Mouse (Mus musculus) limb, embryonic 13.5 days (tissue): ENCODE results near the gene Emc1. TPM values are rescaled to one million over a fixed set of nuclear protein-coding genes. Genes with fewer than 3 reads are reported as not detected.

ENCODE experiments used
- ATAC-seq: fragments of 200-750 bp; cut with Nextera tagmentation; 2 replicates; pipeline ENCODE4 v1.8.0; 2017; ENCODE audit warnings: low read depth, moderate number of reproducible peaks, moderate TSS enrichment; ENCODE audit not compliant: low FRiP score
- H3K27ac ChIP-seq: fragments of 300-500 bp; sonication (generic); 2 replicates; pipeline ENCODE4 v1.5.1; 2015; ENCODE audit warnings: inconsistent platforms, mild to moderate bottlenecking, moderate library complexity
- H3K27me3 ChIP-seq: fragments of 300-500 bp; sonication (generic); 2 replicates; pipeline ENCODE4 v1.6.1; 2015; ENCODE audit warnings: mild to moderate bottlenecking, inconsistent platforms
- H3K36me3 ChIP-seq: fragments of 300-500 bp; sonication (generic); 2 replicates; pipeline ENCODE4 v1.6.1; 2015; ENCODE audit warnings: inconsistent platforms, mild to moderate bottlenecking, moderate library complexity
- H3K4me1 ChIP-seq: fragments of 300-500 bp; sonication (generic); 2 replicates; pipeline ENCODE4 v1.6.1; 2015; ENCODE audit warnings: inconsistent platforms
- H3K4me2 ChIP-seq: fragments of 300-500 bp; sonication (generic); replicated peaks from 2 replicates; pipeline ENCODE4 v1.6.1; 2015; ENCODE audit warnings: inconsistent platforms, mild to moderate bottlenecking, moderate library complexity
- H3K4me3 ChIP-seq: fragments of 300-500 bp; sonication (generic); 2 replicates; pipeline ENCODE4 v1.5.1; 2015; ENCODE audit warnings: moderate library complexity, mild to moderate bottlenecking, inconsistent platforms
- H3K9ac ChIP-seq: fragments of 300-500 bp; sonication (generic); 2 replicates; pipeline ENCODE4 v1.6.1; 2015; ENCODE audit warnings: mild to moderate bottlenecking, inconsistent platforms
- H3K9me3 ChIP-seq: fragments of 300-500 bp; sonication (generic); 2 replicates; pipeline ENCODE4 v1.6.1; 2016; ENCODE audit warnings: inconsistent platforms
- WGBS: fragments of 180-500 bp; shearing (Covaris S2); methylation state at CpG from one replicate; pipeline ENCODE4 v1.1.7; 2015; 5-methylcytosine and 5-hydroxymethylcytosine counted together
- polyA plus RNA-seq: library from polyadenylated mRNA; unstranded; fragments of >200 nt; fragmentation: Nextera tagmentation; extraction: Ambion mirVana; gene quantifications from 2 replicates; pipeline ENCODE4 v1.2.1, GENCODE M21; 2015

Emc1 gene
- 22.8 and 28.0 TPM in 2 replicates for polyA plus RNA-seq

- WGBS = under 1% methylated on average over 64 of the region's 64 CpGs
- Histone ChIP-seq H3K4me3 (peak within 1 kb of the TSS; percentile 87), H3K27ac (peak within 1 kb of the TSS; percentile 93), H3K4me1 (peaks cover 21% of the 10 kb centered on the region), H3K4me2 (peak within 1 kb of the TSS; percentile 97), H3K27me3 (no peaks in the 10 kb centered on the region), H3K9ac (peak within 1 kb of the TSS; percentile 93), H3K36me3 (peaks cover 58% of the 10 kb centered on the region), H3K9me3 (no peaks in the 10 kb centered on the region)
- peak; percentile 96 for ATAC-seq
Measured at GRCm38 (mm10) chr4:139351931-139352711, at the start of gene Emc1, which contains the start of the genes Mrto4 and Ubr4. TSS of gene Emc1 (plus strand) at chr4:139352587. TSS of gene Mrto4 (minus strand) at chr4:139352576. TSS of gene Ubr4 (plus strand) at chr4:139352609.

GRCm38 (mm10) chr4:139305521-139305920, 46.9 kb upstream of the Emc1 start:
- H3K27ac ChIP-seq = no peak overlapping the region
- H3K9ac ChIP-seq = no peak overlapping the region
- H3K4me3 ChIP-seq = no peak overlapping the region
- H3K4me1 ChIP-seq = peaks cover 13% of the 10 kb centered on the region
- H3K27me3 ChIP-seq = no peaks in the 10 kb centered on the region
- no peak overlapping the region for H3K4me2 ChIP-seq
- H3K36me3 ChIP-seq = peaks cover 57% of the 10 kb centered on the region
- WGBS = 91% methylated on average over 3 of the region's 3 CpGs
- ATAC-seq = no peak
- no peaks in the 10 kb centered on the region for H3K9me3 ChIP-seq

- Histone ChIP-seq H3K4me3 (no peak overlapping the region), H3K4me1 (peaks cover 28% of the 10 kb centered on the region), H3K27ac (no peak overlapping the region), H3K36me3 (peaks cover 33% of the 10 kb centered on the region), H3K4me2 (no peak overlapping the region), H3K27me3 (no peaks in the 10 kb centered on the region), H3K9ac (no peak overlapping the region), H3K9me3 (no peaks in the 10 kb centered on the region)
- 81% methylated on average over 5 of the region's 5 CpGs for WGBS
- no peak for ATAC-seq
Measured at GRCm38 (mm10) chr4:139307916-139308315, 44.5 kb upstream of the Emc1 start.

DNA sequence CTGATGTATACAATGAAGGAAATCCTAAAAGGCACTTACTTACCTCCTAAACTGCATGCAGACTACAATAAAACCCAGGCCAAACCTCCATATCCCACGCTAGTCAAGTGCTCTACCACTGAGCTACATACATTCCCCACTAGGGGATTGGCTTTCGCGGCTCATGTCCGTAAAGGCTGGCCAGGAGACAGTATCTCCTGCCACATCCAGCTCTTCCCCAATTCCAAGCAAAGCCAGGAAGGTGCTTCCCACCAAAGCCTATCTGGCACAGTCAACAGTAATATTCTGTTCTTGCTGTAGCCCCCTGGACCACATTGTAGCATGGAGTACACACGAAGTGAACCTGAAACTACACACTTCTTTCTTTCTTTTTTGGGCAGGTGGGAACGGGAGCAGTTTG, 42.7 kb upstream of the Emc1 start:
- Histone ChIP-seq H3K9ac (peak overlapping the region; percentile 99), H3K9me3 (no peaks in the 10 kb centered on the region), H3K4me3 (peak overlapping the region; percentile 96), H3K27me3 (no peaks in the 10 kb centered on the region), H3K4me1 (peaks cover 28% of the 10 kb centered on the region), H3K27ac (no peak overlapping the region), H3K36me3 (peaks cover 39% of the 10 kb centered on the region), H3K4me2 (peak overlapping the region; percentile 98)
- no peak for ATAC-seq
- WGBS = 14% methylated on average over 6 of the region's 6 CpGs

- peak; percentile 89 for ATAC-seq
- peak within 1 kb of the TSS; percentile 98 for H3K4me2 ChIP-seq
- H3K4me1 ChIP-seq = peaks cover 28% of the 10 kb centered on the region
- H3K9ac ChIP-seq = peak within 1 kb of the TSS; percentile 99
- no peaks in the 10 kb centered on the region for H3K27me3 ChIP-seq
- H3K36me3 ChIP-seq = peaks cover 39% of the 10 kb centered on the region
- H3K4me3 ChIP-seq = peak within 1 kb of the TSS; percentile 96
- H3K27ac ChIP-seq = peak within 1 kb of the TSS; percentile 70; the same call in 1 of the 2 replicates
- under 1% methylated on average over 63 of the region's 63 CpGs for WGBS
- no peaks in the 10 kb centered on the region for H3K9me3 ChIP-seq
Measured at GRCm38 (mm10) chr4:139310171-139310898, 42.1 kb upstream of the Emc1 start, which contains the start of the genes Pqlc2 and Akr7a5. TSS of gene Pqlc2 (minus strand) at chr4:139310708. TSS of gene Akr7a5 (plus strand) at chr4:139310744.

- peak overlapping the region; percentile 98 for H3K4me2 ChIP-seq
- H3K9me3 ChIP-seq = no peaks in the 10 kb centered on the region
- peaks cover 39% of the 10 kb centered on the region for H3K36me3 ChIP-seq
- peak; percentile 75 for ATAC-seq
- H3K4me3 ChIP-seq = peak overlapping the region; percentile 96
- peak overlapping the region; percentile 99 for H3K9ac ChIP-seq
- peak overlapping the region; percentile 70; the same call in 1 of the 2 replicates for H3K27ac ChIP-seq
- WGBS = under 1% methylated on average over 51 of the region's 53 CpGs
- H3K27me3 ChIP-seq = no peaks in the 10 kb centered on the region
- H3K4me1 ChIP-seq = peaks cover 28% of the 10 kb centered on the region
Measured at GRCm38 (mm10) chr4:139310899-139311701, 41.3 kb upstream of the Emc1 start.

DNA sequence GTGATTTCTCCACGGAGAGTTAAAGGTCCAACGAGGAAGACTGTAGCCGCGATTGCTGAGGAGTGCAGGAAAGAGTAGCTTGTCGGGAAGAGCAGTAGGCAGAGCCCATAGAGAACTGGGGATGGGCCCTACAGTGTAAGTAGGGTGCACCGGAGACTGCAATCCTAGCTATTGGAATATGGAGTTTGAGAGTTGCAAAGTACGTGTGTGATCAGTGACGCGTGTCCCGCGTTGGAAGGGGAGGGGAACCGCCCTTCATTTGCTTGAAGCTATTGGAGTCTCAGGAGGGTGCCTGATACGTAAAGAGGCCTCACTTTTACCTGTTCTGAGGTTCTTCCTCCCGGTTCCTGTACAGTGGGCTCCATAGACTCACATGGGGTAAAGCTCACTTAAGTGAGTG, 40.7 kb upstream of the Emc1 start:
- no peaks in the 10 kb centered on the region for H3K9me3 ChIP-seq
- H3K4me1 ChIP-seq = peaks cover 28% of the 10 kb centered on the region
- H3K4me2 ChIP-seq = peak overlapping the region; percentile 98
- WGBS = 23% methylated on average over 14 of the region's 14 CpGs
- no peak overlapping the region for H3K27ac ChIP-seq
- H3K27me3 ChIP-seq = no peaks in the 10 kb centered on the region
- H3K9ac ChIP-seq = peak overlapping the region; percentile 99
- peak overlapping the region; percentile 96 for H3K4me3 ChIP-seq
- H3K36me3 ChIP-seq = peaks cover 37% of the 10 kb centered on the region
- ATAC-seq = no peak

- H3K36me3 ChIP-seq = peaks cover 40% of the 10 kb centered on the region
- no peaks in the 10 kb centered on the region for H3K9me3 ChIP-seq
- H3K9ac ChIP-seq = no peak overlapping the region
- no peak overlapping the region for H3K4me3 ChIP-seq
- WGBS = 64% methylated on average over 4 of the region's 4 CpGs
- peaks cover 28% of the 10 kb centered on the region for H3K4me1 ChIP-seq
- no peaks in the 10 kb centered on the region for H3K27me3 ChIP-seq
- H3K4me2 ChIP-seq = peak overlapping the region; percentile 98
- no peak for ATAC-seq
- no peak overlapping the region for H3K27ac ChIP-seq
Measured at GRCm38 (mm10) chr4:139312632-139313031, 39.8 kb upstream of the Emc1 start.

DNA sequence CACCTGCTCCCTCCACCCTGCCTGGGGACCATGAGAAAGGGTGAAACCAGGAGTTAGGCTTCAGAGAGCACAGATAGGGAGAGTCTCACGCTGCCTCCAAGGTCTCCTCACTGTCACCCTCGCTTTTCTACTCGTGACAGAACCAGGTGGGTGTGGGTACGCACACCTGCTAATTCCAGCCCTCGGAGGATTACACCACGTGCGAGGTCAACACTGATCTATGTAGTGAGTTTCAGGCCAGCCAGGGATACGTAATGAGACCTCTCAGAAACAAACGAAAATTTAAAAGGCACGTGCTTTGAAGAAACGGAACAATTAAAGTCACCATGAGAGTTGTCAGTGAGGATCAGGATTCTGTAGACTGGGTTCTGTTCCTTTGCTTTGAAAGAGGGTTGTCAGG, 33.9 kb upstream of the Emc1 start:
- Histone ChIP-seq H3K27me3 (no peaks in the 10 kb centered on the region), H3K36me3 (peaks cover 62% of the 10 kb centered on the region)
- WGBS = 90% methylated on average over 11 of the region's 11 CpGs

GRCm38 (mm10) chr4:139319740-139320139, 32.6 kb upstream of the Emc1 start:
- Histone ChIP-seq H3K9me3 (no peaks in the 10 kb centered on the region), H3K4me1 (no peaks in the 10 kb centered on the region), H3K4me3 (no peak overlapping the region), H3K4me2 (no peak overlapping the region), H3K27me3 (no peaks in the 10 kb centered on the region), H3K9ac (no peak overlapping the region), H3K36me3 (peaks cover 52% of the 10 kb centered on the region), H3K27ac (no peak overlapping the region)
- 92% methylated on average over 4 of the region's 4 CpGs for WGBS
- no peak for ATAC-seq

More for the DNA sequence above, 33.9 kb upstream of the Emc1 start:
- Histone ChIP-seq H3K4me2 (no peak overlapping the region), H3K27ac (no peak overlapping the region), H3K4me3 (no peak overlapping the region), H3K9me3 (no peaks in the 10 kb centered on the region), H3K9ac (no peak overlapping the region), H3K4me1 (no peaks in the 10 kb centered on the region)
- ATAC-seq = no peak

- ATAC-seq = peak; percentile 51; the same call in 1 of the 2 replicates
- Histone ChIP-seq H3K9me3 (no peaks in the 10 kb centered on the region), H3K36me3 (no peaks in the 10 kb centered on the region), H3K9ac (no peak overlapping the region), H3K4me2 (peak overlapping the region; percentile 50), H3K4me3 (peak overlapping the region; percentile 27), H3K27me3 (peaks cover 7% of the 10 kb centered on the region; the same call in 1 of the 2 replicates), H3K4me1 (no peaks in the 10 kb centered on the region), H3K27ac (no peak overlapping the region)
- WGBS = 6% methylated on average over 10 of the region's 10 CpGs
Measured at GRCm38 (mm10) chr4:139330605-139331004, 21.8 kb upstream of the Emc1 start.
